ENCODE assay signal across 8 mouse cellular contexts in genomic region chr10:94377844-94378243, GRCm38 (mm10).
A peak's percentile ranks its signal among the peaks of the same experiment; 100 is the strongest.
DNase-seq lines count a peak whose midpoint lies in the region; ATAC-seq and TF ChIP-seq lines count a peak whose summit lies in the region.

No protein-coding gene starts in this region.

- peak overlapping the region; percentile 6; the same call in 1 of the 2 replicates for H3K9ac ChIP-seq in heart, embryonic 16.5 days (ENCODE audit: low read length)
- no peak overlapping the region for H3K9ac ChIP-seq in heart, embryonic 11.5 days (ENCODE audit: low read depth, low read length)
- H3K9ac ChIP-seq in liver, embryonic 13.5 days: no peak overlapping the region

- no peak for TF ChIP-seq POLR2A in small intestine, adult 2 months (IDR thresholded peaks at IDR 0.05; ENCODE audit: low read depth, low read length)

- no peak for ATAC-seq in heart, embryonic 16.5 days (replicated peaks; ENCODE audit: extremely low read depth, insufficient read depth, low FRiP score)
- ATAC-seq in heart, embryonic 11.5 days (replicated peaks; ENCODE audit: insufficient number of reproducible peaks, low FRiP score, low TSS enrichment): no peak
- no peak for ATAC-seq in liver, embryonic 13.5 days (ENCODE audit: low read depth)

- H3K4me3 ChIP-seq in heart, embryonic 16.5 days (ENCODE audit: low read length): peak overlapping the region; percentile 36
- H3K4me3 ChIP-seq in heart, embryonic 11.5 days (ENCODE audit: low read depth, low read length): no peak overlapping the region
- H3K4me3 ChIP-seq in liver, embryonic 13.5 days (replicated peaks): no peak overlapping the region
- no peak overlapping the region for H3K4me3 ChIP-seq in small intestine, adult 2 months (ENCODE audit: low read depth, low read length)
- H3K4me3 ChIP-seq in embryonic facial prominence, embryonic 10.5 days: no peak overlapping the region

- TF ChIP-seq CTCF in small intestine, adult 2 months (IDR thresholded peaks at IDR 0.05; ENCODE audit: extremely low read depth, insufficient read length, insufficient replicate concordance, low read depth, low read length): no peak

- WGBS in heart, embryonic 16.5 days: 63% methylated on average over 10 of the region's 10 CpGs
- WGBS in heart, embryonic 11.5 days (ENCODE audit: insufficient replicate concordance): 76% methylated on average over 10 of the region's 10 CpGs
- WGBS in liver, embryonic 13.5 days (ENCODE audit: insufficient replicate concordance): 56% methylated on average over 10 of the region's 10 CpGs
- WGBS in small intestine, adult 2 months: 75% methylated on average over 10 of the region's 10 CpGs
- WGBS in embryonic facial prominence, embryonic 10.5 days: 87% methylated on average over 10 of the region's 10 CpGs

- DNase-seq in retina, postnatal 1 day: peak; percentile 20
- no peak for DNase-seq in retina, embryonic 14.5 days (ENCODE audit: low spot score)
- DNase-seq in liver, embryonic 13.5 days: no peak
- DNase-seq in spleen, postnatal 14 days (ENCODE audit: low spot score in 2 of 2): no peak
- DNase-seq in embryonic facial prominence, embryonic 10.5 days (ENCODE audit: low spot score): no peak

- peaks cover 5% of the 10 kb centered on the region for H3K9me3 ChIP-seq in heart, embryonic 16.5 days (replicated peaks; ENCODE audit: control insufficient read depth, low read length)
- no peaks in the 10 kb centered on the region for H3K9me3 ChIP-seq in heart, embryonic 11.5 days (replicated peaks; ENCODE audit: control insufficient read depth, low read length)
- no peaks in the 10 kb centered on the region for H3K9me3 ChIP-seq in liver, embryonic 13.5 days (replicated peaks)
- no peaks in the 10 kb centered on the region for H3K9me3 ChIP-seq in embryonic facial prominence, embryonic 10.5 days

- peak overlapping the region; percentile 53 for H3K4me2 ChIP-seq in heart, embryonic 16.5 days (ENCODE audit: low read depth, low read length)
- H3K4me2 ChIP-seq in heart, embryonic 11.5 days: no peak overlapping the region
- H3K4me2 ChIP-seq in liver, embryonic 13.5 days: peak overlapping the region; percentile 38

- H3K4me1 ChIP-seq in heart, embryonic 16.5 days (ENCODE audit: control insufficient read depth, insufficient read depth, low read length): peaks cover 2% of the 10 kb centered on the region; the same call in 1 of the 2 replicates
- H3K4me1 ChIP-seq in heart, embryonic 11.5 days (ENCODE audit: control insufficient read depth, insufficient read depth, low read length): 0 out of 2 replicates have a peak, but pooled peaks cover 4% of the 10 kb centered on the region
- H3K4me1 ChIP-seq in liver, embryonic 13.5 days (replicated peaks): 0 out of 2 replicates have a peak, but pooled peaks cover 7% of the 10 kb centered on the region
- H3K4me1 ChIP-seq in small intestine, adult 2 months (ENCODE audit: control insufficient read depth, insufficient read depth, insufficient read length, low read length): no peaks in the 10 kb centered on the region
- peaks cover 11% of the 10 kb centered on the region for H3K4me1 ChIP-seq in embryonic facial prominence, embryonic 10.5 days

- no peaks in the 10 kb centered on the region for H3K36me3 ChIP-seq in heart, embryonic 16.5 days (ENCODE audit: control insufficient read depth, insufficient read depth)
- H3K36me3 ChIP-seq in heart, embryonic 11.5 days (ENCODE audit: control insufficient read depth, insufficient read depth, low read length): no peaks in the 10 kb centered on the region
- H3K36me3 ChIP-seq in liver, embryonic 13.5 days: no peaks in the 10 kb centered on the region
- H3K36me3 ChIP-seq in small intestine, adult 2 months (ENCODE audit: control insufficient read depth, insufficient read depth, low read length): no peaks in the 10 kb centered on the region
- no peaks in the 10 kb centered on the region for H3K36me3 ChIP-seq in embryonic facial prominence, embryonic 10.5 days (replicated peaks)

- H3K27me3 ChIP-seq in heart, embryonic 16.5 days (ENCODE audit: control insufficient read depth, insufficient read depth, low read length): no peaks in the 10 kb centered on the region
- no peaks in the 10 kb centered on the region for H3K27me3 ChIP-seq in heart, embryonic 11.5 days (ENCODE audit: control insufficient read depth, insufficient read depth, low read length)
- no peaks in the 10 kb centered on the region for H3K27me3 ChIP-seq in liver, embryonic 13.5 days
- H3K27me3 ChIP-seq in small intestine, adult 2 months (ENCODE audit: control insufficient read depth, insufficient read depth, low read length): no peaks in the 10 kb centered on the region
- H3K27me3 ChIP-seq in embryonic facial prominence, embryonic 10.5 days (replicated peaks; ENCODE audit: low read depth, poor library complexity, severe bottlenecking): no peaks in the 10 kb centered on the region

- H3K27ac ChIP-seq in heart, embryonic 16.5 days (ENCODE audit: low read length): no peak overlapping the region
- H3K27ac ChIP-seq in heart, embryonic 11.5 days (ENCODE audit: low read depth, low read length): no peak overlapping the region
- H3K27ac ChIP-seq in liver, embryonic 13.5 days: no peak overlapping the region
- peak overlapping the region; percentile 17; the same call in 1 of the 2 replicates for H3K27ac ChIP-seq in small intestine, adult 2 months (ENCODE audit: insufficient read depth, low read depth, low read length)
- no peak overlapping the region for H3K27ac ChIP-seq in embryonic facial prominence, embryonic 10.5 days (replicated peaks)
